Mouse (Mus musculus) spleen, postnatal 36 days (tissue): ENCODE measurements around the gene Tle6.
"Not testable (repeated sequence)": the region's sequence is repeated elsewhere in the genome, so short reads cannot be mapped to it uniquely, and the experiment has no call there.

Source experiments
- DNase-seq, 2 experiments: peaks; one replicate each; pipeline ENCODE4 v3.0.0; 2022; ENCODE audit warnings: low spot score in 2 of 2, mixed read lengths in 1 of 2

Tle6 gene

GRCm38 (mm10) chr10:81600738-81601203, at the start of gene Tle6:
Gene Tle6 (minus strand): TSS chr10:81601073.
- DNase-seq, result peak; percentile 89 to 94

- DNase-seq, result peak; percentile 81 to 86
Measured at GRCm38 (mm10) chr10:81648803-81649775, 48.2 kb upstream of the Tle6 start, which contains the start of gene Gm10778. Gene Gm10778 (plus strand): TSS chr10:81649059.

GRCm38 (mm10) chr10:81646015-81646555, 45.2 kb upstream of the Tle6 start:
- DNase-seq, result no peak

GRCm38 (mm10) chr10:81645391-81645790, 44.5 kb upstream of the Tle6 start:
- DNase-seq, result no peak

- DNase-seq, result no peak
Measured at GRCm38 (mm10) chr10:81644716-81645115, 43.8 kb upstream of the Tle6 start.

- DNase-seq, result no peak
Measured at GRCm38 (mm10) chr10:81644162-81644561, 43.3 kb upstream of the Tle6 start.

- peak; percentile 94 to 96 for DNase-seq
Measured at GRCm38 (mm10) chr10:81643449-81644055, 42.7 kb upstream of the Tle6 start.

- no peak for DNase-seq
Measured at GRCm38 (mm10) chr10:81642648-81643448, 42.0 kb upstream of the Tle6 start.

- DNase-seq, result no peak
Measured at GRCm38 (mm10) chr10:81641978-81642647, 41.2 kb upstream of the Tle6 start.

- DNase-seq, result no peak
Measured at GRCm38 (mm10) chr10:81641566-81641965, 40.7 kb upstream of the Tle6 start.

GRCm38 (mm10) chr10:81640825-81641224, 40.0 kb upstream of the Tle6 start:
- not testable (repeated sequence) for DNase-seq

GRCm38 (mm10) chr10:81638101-81638500, 37.2 kb upstream of the Tle6 start:
- DNase-seq, result no peak

- DNase-seq, result no peak
Measured at GRCm38 (mm10) chr10:81636338-81636737, 35.5 kb upstream of the Tle6 start.

GRCm38 (mm10) chr10:81633253-81634099, 32.6 kb upstream of the Tle6 start:
- peak; percentile 79 to 80 for DNase-seq

GRCm38 (mm10) chr10:81628390-81628789, 27.5 kb upstream of the Tle6 start, which contains the start of gene Ankrd24:
Gene Ankrd24 (plus strand): TSS chr10:81628540.
- DNase-seq, result no peak

GRCm38 (mm10) chr10:81627836-81628220, 27.0 kb upstream of the Tle6 start:
- DNase-seq, result no peak

GRCm38 (mm10) chr10:81626994-81627835, 26.3 kb upstream of the Tle6 start, which contains the start of gene Sirt6:
Gene Sirt6 (minus strand): TSS chr10:81627797.
- peak; percentile 92 to 93 for DNase-seq

- no peak for DNase-seq
Measured at GRCm38 (mm10) chr10:81626101-81626993, 25.5 kb upstream of the Tle6 start.
